Mouse (Mus musculus): ENCODE data around the gene Dnah17.

GRCm38 (mm10) chr11:118114581-118115110 is 15.8 kb downstream of the Dnah17 start:
- TF ChIP-seq HCFC1 (IDR thresholded peaks at IDR 0.05; ENCODE audit: borderline replicate concordance, insufficient read depth, low read length) (no peak), ZNF384 (IDR thresholded peaks at IDR 0.05; ENCODE audit: low read depth, low read length) (no peak)

Measured in ES-E14 (cell line).